16 mouse cellular contexts compared by ENCODE assay signal in genomic region chr1:131865596-131865995, GRCm38 (mm10).
"Had no signal": no experiment of that assay in that cellular context is flagged by ENCODE, and none has a peak within 500 bp of the region (broad histone marks: within the 10 kb centered on the region; RNA-seq: fewer than 3 reads in every experiment).

No protein-coding gene starts in this region.

- DNase-seq: retina, postnatal 1 day; right cerebral cortex, adult 18-20 months; right cerebral cortex, postnatal 14 days; right cerebral cortex, postnatal 25 days; right cerebral cortex, postnatal 4 days; spleen, adult 18-20 months; thymus, adult 18-20 months; thymus, adult 2 months; thymus, postnatal 14 days; thymus, postnatal 25 days; thymus, postnatal 36 days; thymus, postnatal 4 days had no signal

- H3K9ac ChIP-seq: neural tube, embryonic 13.5 days; neural tube, embryonic 15.5 days; stomach, embryonic 15.5 days had no signal

- H3K27ac ChIP-seq: neural tube, embryonic 13.5 days; neural tube, embryonic 15.5 days; stomach, embryonic 15.5 days; stomach, postnatal 0 days had no signal

- H3K4me3 ChIP-seq: neural tube, embryonic 13.5 days; neural tube, embryonic 15.5 days; stomach, embryonic 15.5 days had no signal

- H3K4me2 ChIP-seq: neural tube, embryonic 13.5 days; neural tube, embryonic 15.5 days; stomach, embryonic 15.5 days had no signal

- H3K4me1 ChIP-seq: stomach, embryonic 15.5 days had no signal

- H3K27me3 ChIP-seq: neural tube, embryonic 15.5 days; stomach, embryonic 15.5 days had no signal

- H3K9me3 ChIP-seq: neural tube, embryonic 13.5 days; neural tube, embryonic 15.5 days; stomach, embryonic 15.5 days had no signal

- H3K36me3 ChIP-seq: neural tube, embryonic 13.5 days; neural tube, embryonic 15.5 days; stomach, embryonic 15.5 days had no signal
